Mouse (Mus musculus): ENCODE results near the gene Ephb4.

Gene Ephb4

GRCm38 (mm10) chr5:137349384-137350204 lies at the start of gene Ephb4:
Ephb4 (plus strand) TSS chr5:137350109.
- DNase-seq = peak; percentile 94

GRCm38 (mm10) chr5:137301253-137301652 lies 48.7 kb upstream of the Ephb4 start:
- peak; percentile 46 for DNase-seq

GRCm38 (mm10) chr5:137303609-137304008 lies 46.3 kb upstream of the Ephb4 start:
- no peak for DNase-seq

- DNase-seq = no peak
Measured at GRCm38 (mm10) chr5:137304165-137304564, 45.7 kb upstream of the Ephb4 start.

- no peak for DNase-seq
Measured at GRCm38 (mm10) chr5:137304816-137305215, 45.1 kb upstream of the Ephb4 start.

GRCm38 (mm10) chr5:137305822-137306221 lies 44.1 kb upstream of the Ephb4 start:
- no peak for DNase-seq

GRCm38 (mm10) chr5:137306439-137307005 lies 43.4 kb upstream of the Ephb4 start:
- DNase-seq = no peak

- DNase-seq = peak; percentile 92
Measured at GRCm38 (mm10) chr5:137307071-137307912, 42.6 kb upstream of the Ephb4 start, which contains the start of gene Srrt. Srrt (minus strand) TSS chr5:137307674.

GRCm38 (mm10) chr5:137308356-137308755 lies 41.6 kb upstream of the Ephb4 start:
- DNase-seq = no peak

GRCm38 (mm10) chr5:137313466-137314192 lies 36.3 kb upstream of the Ephb4 start:
- no peak for DNase-seq

GRCm38 (mm10) chr5:137314193-137315083 lies 35.5 kb upstream of the Ephb4 start, which contains the start of gene Trip6:
Trip6 (minus strand) TSS chr5:137314404.
- DNase-seq = peak; percentile 91

GRCm38 (mm10) chr5:137315084-137315903 lies 34.6 kb upstream of the Ephb4 start:
- peak; percentile 38 for DNase-seq

- DNase-seq = no peak
Measured at GRCm38 (mm10) chr5:137317361-137317760, 32.5 kb upstream of the Ephb4 start.

- DNase-seq = peak; percentile 56
Measured at GRCm38 (mm10) chr5:137318570-137318969, 31.3 kb upstream of the Ephb4 start.

GRCm38 (mm10) chr5:137320996-137321395 lies 28.9 kb upstream of the Ephb4 start:
- no peak for DNase-seq

GRCm38 (mm10) chr5:137330910-137331309 lies 19.0 kb upstream of the Ephb4 start:
- DNase-seq = no peak

GRCm38 (mm10) chr5:137332857-137333511 lies 16.9 kb upstream of the Ephb4 start:
- DNase-seq = no peak

GRCm38 (mm10) chr5:137333512-137334174 lies 16.3 kb upstream of the Ephb4 start, which contains the start of gene Slc12a9:
Slc12a9 (minus strand) TSS chr5:137333597.
- DNase-seq = peak; percentile 99

GRCm38 (mm10) chr5:137334317-137334716 lies 15.6 kb upstream of the Ephb4 start:
- no peak for DNase-seq
